Mouse (Mus musculus) ovary, postnatal 10 days (tissue): ENCODE measurements around the gene Rnasek.

Experiments
- DNase-seq: peaks from one replicate; pipeline ENCODE4 v3.0.0; 2022; ENCODE audit warnings: low spot score

Rnasek gene

GRCm38 (mm10) chr11:70216103-70216502, 23.5 kb downstream of the Rnasek start:
- no peak for DNase-seq

GRCm38 (mm10) chr11:70215301-70215700, 24.3 kb downstream of the Rnasek start:
- DNase-seq: no peak

- DNase-seq: no peak
Observed at GRCm38 (mm10) chr11:70214856-70215209, 24.8 kb downstream of the Rnasek start.

- no peak for DNase-seq
Observed at GRCm38 (mm10) chr11:70214191-70214855, 25.3 kb downstream of the Rnasek start.

- no peak for DNase-seq
Observed at GRCm38 (mm10) chr11:70213736-70214135, 25.9 kb downstream of the Rnasek start.

- DNase-seq: no peak
Observed at GRCm38 (mm10) chr11:70212896-70213295, 26.7 kb downstream of the Rnasek start.

GRCm38 (mm10) chr11:70212423-70212822, 27.2 kb downstream of the Rnasek start, which contains the start of gene Slc16a11:
Gene Slc16a11 (plus strand): TSS chr11:70212752.
- DNase-seq: no peak

GRCm38 (mm10) chr11:70211972-70212371, 27.7 kb downstream of the Rnasek start:
- no peak for DNase-seq

GRCm38 (mm10) chr11:70210681-70211080, 29.0 kb downstream of the Rnasek start:
- DNase-seq: no peak

GRCm38 (mm10) chr11:70208778-70209388, 30.8 kb downstream of the Rnasek start:
- no peak for DNase-seq

GRCm38 (mm10) chr11:70207283-70207682, 32.4 kb downstream of the Rnasek start:
- no peak for DNase-seq

GRCm38 (mm10) chr11:70206801-70207200, 32.8 kb downstream of the Rnasek start:
- no peak for DNase-seq

- peak; percentile 69 for DNase-seq
Observed at GRCm38 (mm10) chr11:70201691-70202090, 38.0 kb downstream of the Rnasek start.

- no peak for DNase-seq
Observed at GRCm38 (mm10) chr11:70200036-70200608, 39.5 kb downstream of the Rnasek start.

- DNase-seq: no peak
Observed at GRCm38 (mm10) chr11:70199107-70199506, 40.5 kb downstream of the Rnasek start.

- DNase-seq: no peak
Observed at GRCm38 (mm10) chr11:70198332-70198731, 41.3 kb downstream of the Rnasek start.

GRCm38 (mm10) chr11:70193354-70194285, 46.0 kb downstream of the Rnasek start:
- DNase-seq: no peak

- DNase-seq: no peak
Observed at GRCm38 (mm10) chr11:70192157-70192556, 47.5 kb downstream of the Rnasek start.

- no peak for DNase-seq
Observed at GRCm38 (mm10) chr11:70191188-70191587, 48.5 kb downstream of the Rnasek start.

GRCm38 (mm10) chr11:70189319-70190134, 50.1 kb downstream of the Rnasek start:
- no peak for DNase-seq
